Mouse (Mus musculus) heart, embryonic 11.5 days (tissue): Measurements from ENCODE around the gene Samd4b. TPM values are rescaled to one million over a fixed set of nuclear protein-coding genes. Genes with fewer than 3 reads are reported as not detected.
A peak's percentile ranks its signal among the peaks of the same experiment; 100 is the strongest.

Source experiments
- ATAC-seq: fragments of 200-750 bp; cut with Nextera tagmentation; replicated peaks from 2 replicates; pipeline ENCODE4 v1.8.0; 2017; ENCODE audit warnings: moderate library complexity; ENCODE audit not compliant: insufficient number of reproducible peaks, low FRiP score, low TSS enrichment
- H3K27ac ChIP-seq: fragments of 300-500 bp; sonication (generic); 2 replicates; pipeline ENCODE4 v1.5.1; 2014; ENCODE audit warnings: mild to moderate bottlenecking, low read depth, low read length
- H3K27me3 ChIP-seq: fragments of 300-500 bp; sonication (generic); 2 replicates; pipeline ENCODE4 v1.6.1; 2014; ENCODE audit warnings: mild to moderate bottlenecking, low read length, mixed read lengths; ENCODE audit not compliant: control insufficient read depth, insufficient read depth
- H3K36me3 ChIP-seq: fragments of 300-500 bp; sonication (generic); 2 replicates; pipeline ENCODE4 v1.6.1; 2014; ENCODE audit warnings: mild to moderate bottlenecking, low read length, moderate library complexity, mixed read lengths; ENCODE audit not compliant: control insufficient read depth, insufficient read depth
- H3K4me1 ChIP-seq: fragments of 300-500 bp; sonication (generic); 2 replicates; pipeline ENCODE4 v1.6.1; 2014; ENCODE audit warnings: low read length; ENCODE audit not compliant: control insufficient read depth, insufficient read depth
- H3K4me2 ChIP-seq: fragments of 300-500 bp; sonication (generic); 2 replicates; pipeline ENCODE4 v1.6.1; 2014; ENCODE audit warnings: mild to moderate bottlenecking, moderate library complexity
- H3K4me3 ChIP-seq: fragments of 300-500 bp; sonication (generic); 2 replicates; pipeline ENCODE4 v1.5.1; 2014; ENCODE audit warnings: low read depth, low read length
- H3K9ac ChIP-seq: fragments of 300-500 bp; sonication (generic); 2 replicates; pipeline ENCODE4 v1.6.1; 2014; ENCODE audit warnings: mild to moderate bottlenecking, low read depth, low read length, moderate library complexity
- H3K9me3 ChIP-seq: fragments of 300-500 bp; sonication (generic); replicated peaks from 2 replicates; pipeline ENCODE4 v1.6.1; 2016; ENCODE audit warnings: low read length; ENCODE audit not compliant: control insufficient read depth
- WGBS: fragments of 180-500 bp; shearing (Covaris S2); extraction: QIAGEN DNeasy Blood & Tissue Kit; methylation state at CpG from one replicate; pipeline ENCODE4 v1.1.7; 2014; ENCODE audit not compliant: insufficient replicate concordance; 5-methylcytosine and 5-hydroxymethylcytosine counted together
- polyA plus RNA-seq: library from polyadenylated mRNA; unstranded; fragments of >200 nt; fragmentation: Nextera tagmentation; extraction: Ambion mirVana; gene quantifications from 2 replicates; pipeline ENCODE4 v1.2.1, GENCODE M21; 2014

Samd4b gene
- polyA plus RNA-seq, 1 experiment from 2014 or later = 22.8 TPM

DNA sequence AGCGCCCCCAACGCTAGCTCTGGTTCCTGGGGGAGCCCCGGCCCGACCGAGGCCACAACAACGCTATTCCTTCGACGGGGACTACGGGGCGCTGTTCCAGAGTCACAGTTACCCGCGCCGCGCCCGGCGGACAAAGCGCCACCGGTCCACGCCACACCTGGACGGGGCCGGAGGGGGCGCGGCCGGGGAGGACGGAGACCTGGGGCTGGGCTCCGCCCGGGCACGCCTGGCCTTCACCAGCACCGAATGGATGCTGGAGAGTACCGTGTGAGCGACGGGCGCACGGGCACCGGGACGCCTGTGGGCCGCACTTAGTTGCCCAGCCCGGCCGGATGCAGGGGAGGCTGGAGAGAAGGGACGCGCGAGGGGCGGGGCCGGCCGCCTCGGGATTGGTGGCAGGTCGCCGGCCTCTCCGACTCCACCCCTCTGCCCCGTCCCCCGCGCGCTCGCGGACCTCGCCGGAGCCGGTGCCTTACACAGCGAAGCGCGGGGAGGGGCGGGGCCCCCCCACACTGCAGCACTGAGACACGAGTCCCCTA, 130.7 kb downstream of the Samd4b start:
- WGBS = 2% methylated on average over 60 of the region's 63 CpGs
- Histone ChIP-seq H3K4me1 (peaks cover 20% of the 10 kb centered on the region), H3K27ac (no peak overlapping the region), H3K4me2 (peak overlapping the region; percentile 93), H3K4me3 (peak overlapping the region; percentile 59), H3K36me3 (no peaks in the 10 kb centered on the region), H3K27me3 (peaks cover 27% of the 10 kb centered on the region), H3K9ac (peak overlapping the region; percentile 77), H3K9me3 (no peaks in the 10 kb centered on the region)
- peak; percentile 71 for ATAC-seq

DNA sequence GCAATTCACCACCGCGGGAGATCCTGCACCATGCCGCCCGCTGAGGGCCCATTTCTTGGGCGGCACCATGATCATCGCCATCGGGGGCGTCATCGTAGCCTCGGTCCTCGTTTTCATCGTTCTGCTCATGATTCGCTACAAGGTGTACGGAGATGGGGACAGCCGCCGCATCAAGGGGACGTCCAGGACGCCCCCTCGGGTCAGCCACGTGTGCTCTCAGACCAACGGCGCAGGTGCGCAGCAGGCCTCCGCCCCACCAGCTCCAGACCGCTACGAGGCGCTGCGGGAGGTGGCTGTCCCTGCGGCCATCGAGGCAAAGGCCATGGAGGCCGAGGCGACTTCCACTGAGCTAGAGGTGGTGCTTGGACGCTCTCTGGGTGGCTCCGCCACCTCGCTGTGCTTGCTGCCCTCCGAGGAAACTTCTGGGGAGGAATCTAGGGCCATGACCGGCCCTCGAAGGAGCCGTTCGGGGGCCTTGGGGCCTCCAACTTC, 131.2 kb downstream of the Samd4b start:
- peaks cover 20% of the 10 kb centered on the region for H3K4me1 ChIP-seq
- 11% methylated on average over 40 of the region's 40 CpGs for WGBS
- peak overlapping the region; percentile 59 for H3K4me3 ChIP-seq
- H3K27ac ChIP-seq = no peak overlapping the region
- H3K9me3 ChIP-seq = no peaks in the 10 kb centered on the region
- peaks cover 27% of the 10 kb centered on the region for H3K27me3 ChIP-seq
- no peaks in the 10 kb centered on the region for H3K36me3 ChIP-seq
- peak overlapping the region; percentile 77 for H3K9ac ChIP-seq
- H3K4me2 ChIP-seq = peak overlapping the region; percentile 93
- 0 out of 2 replicates have a peak, but pooled peaks have one; percentile 4 for ATAC-seq

DNA sequence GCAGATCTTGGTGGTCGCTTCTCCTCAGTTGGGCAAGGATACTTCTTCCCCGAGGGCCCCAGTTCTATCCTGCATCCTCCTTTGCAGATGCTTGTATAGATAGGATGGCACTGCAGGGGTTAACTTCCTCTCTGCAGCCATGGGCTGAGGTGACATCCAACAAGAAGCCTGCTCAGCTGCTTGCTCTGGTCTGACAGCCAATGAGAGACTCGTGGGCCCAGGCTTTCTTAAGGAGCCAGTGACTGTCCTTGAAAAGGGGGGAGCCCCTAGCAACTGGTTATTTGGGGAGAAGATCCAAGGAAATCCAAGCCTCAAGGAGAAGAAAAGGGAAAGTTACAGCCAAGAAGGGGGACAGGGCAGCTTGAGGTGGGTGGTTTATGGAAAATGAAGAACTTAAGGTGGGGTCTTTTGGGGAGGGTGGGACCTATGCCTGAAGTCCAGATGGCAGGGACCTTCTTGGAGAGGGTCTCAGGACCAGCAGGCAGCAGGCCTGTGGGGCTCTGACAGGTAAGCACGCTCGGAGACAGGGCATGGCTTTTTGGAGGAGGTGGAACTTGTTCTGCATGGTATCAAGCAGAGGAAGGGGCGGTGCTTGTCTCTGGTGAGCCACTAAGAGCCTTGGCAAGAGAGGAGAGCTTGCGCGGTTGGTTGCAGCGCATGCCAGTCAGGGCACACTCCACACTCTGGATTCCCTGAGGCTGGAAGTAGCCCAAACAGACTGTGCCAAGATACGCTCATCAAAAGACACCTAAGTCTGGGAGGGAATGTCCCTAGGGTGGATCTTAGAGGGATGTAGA, 133.3 kb downstream of the Samd4b start:
- H3K36me3 ChIP-seq = no peaks in the 10 kb centered on the region; the same call in 1 of the 2 replicates
- ATAC-seq = no peak
- peaks cover 27% of the 10 kb centered on the region for H3K27me3 ChIP-seq
- no peak overlapping the region for H3K27ac ChIP-seq
- no peaks in the 10 kb centered on the region for H3K9me3 ChIP-seq
- no peak overlapping the region for H3K9ac ChIP-seq
- peaks cover 11% of the 10 kb centered on the region; the same call in 1 of the 2 replicates for H3K4me1 ChIP-seq
- peak overlapping the region; percentile 4; the same call in 1 of the 2 replicates for H3K4me2 ChIP-seq
- 57% methylated on average over 10 of the region's 10 CpGs for WGBS
- no peak overlapping the region for H3K4me3 ChIP-seq

DNA sequence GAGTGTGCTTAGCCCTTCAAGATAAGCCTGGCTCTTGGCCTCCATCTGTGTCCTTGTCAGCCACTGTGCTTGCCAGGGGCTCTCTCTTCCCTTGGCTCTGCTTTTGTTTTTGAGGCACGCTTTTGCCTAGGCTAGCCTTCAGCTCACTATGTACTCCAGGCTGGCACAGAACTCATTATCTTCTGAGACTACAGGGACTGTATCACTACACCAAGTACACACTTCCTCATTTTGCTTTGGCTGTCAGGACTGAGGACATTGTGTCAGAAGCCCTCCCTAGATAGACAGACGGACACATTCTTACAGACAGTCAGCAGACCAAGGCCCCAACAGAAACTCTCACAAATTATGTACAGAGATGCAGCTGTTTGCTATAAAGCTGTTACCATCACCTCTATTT, 135.2 kb downstream of the Samd4b start:
- 85% methylated on average over 2 of the region's 2 CpGs for WGBS
- Histone ChIP-seq H3K27ac (no peak overlapping the region), H3K4me1 (peaks cover 11% of the 10 kb centered on the region; the same call in 1 of the 2 replicates), H3K9me3 (no peaks in the 10 kb centered on the region), H3K4me3 (no peak overlapping the region), H3K36me3 (no peaks in the 10 kb centered on the region; the same call in 1 of the 2 replicates), H3K9ac (no peak overlapping the region), H3K27me3 (peaks cover 17% of the 10 kb centered on the region), H3K4me2 (no peak overlapping the region)
- no peak for ATAC-seq

DNA sequence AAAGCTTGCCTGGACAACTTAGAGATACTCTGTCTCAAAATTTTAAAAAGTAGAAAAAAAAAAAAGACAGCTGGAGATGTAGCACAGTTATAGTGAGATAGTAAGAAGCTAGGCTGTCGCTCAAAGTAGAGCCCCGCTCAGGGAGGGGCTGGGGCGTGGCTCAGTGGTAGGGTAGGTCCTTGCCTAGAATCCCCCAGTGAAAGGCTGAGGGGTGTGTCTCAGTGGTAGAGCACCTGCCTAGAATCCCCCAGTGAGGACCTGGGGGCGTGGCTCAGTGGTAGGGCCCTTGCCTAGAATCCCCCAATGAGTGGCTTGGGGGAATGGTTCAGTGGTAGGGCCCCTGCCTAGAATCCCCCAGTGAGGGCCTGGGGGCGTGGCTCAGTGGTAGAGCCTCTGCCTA, 137.6 kb downstream of the Samd4b start:
- H3K4me2 ChIP-seq = no peak overlapping the region
- no peaks in the 10 kb centered on the region for H3K4me1 ChIP-seq
- no peak overlapping the region for H3K9ac ChIP-seq
- no peak overlapping the region for H3K27ac ChIP-seq
- H3K4me3 ChIP-seq = no peak overlapping the region
- no peaks in the 10 kb centered on the region for H3K27me3 ChIP-seq
- WGBS = 89% methylated on average over 5 of the region's 5 CpGs
- H3K36me3 ChIP-seq = no peaks in the 10 kb centered on the region; the same call in 1 of the 2 replicates
- no peak for ATAC-seq
- no peaks in the 10 kb centered on the region for H3K9me3 ChIP-seq

DNA sequence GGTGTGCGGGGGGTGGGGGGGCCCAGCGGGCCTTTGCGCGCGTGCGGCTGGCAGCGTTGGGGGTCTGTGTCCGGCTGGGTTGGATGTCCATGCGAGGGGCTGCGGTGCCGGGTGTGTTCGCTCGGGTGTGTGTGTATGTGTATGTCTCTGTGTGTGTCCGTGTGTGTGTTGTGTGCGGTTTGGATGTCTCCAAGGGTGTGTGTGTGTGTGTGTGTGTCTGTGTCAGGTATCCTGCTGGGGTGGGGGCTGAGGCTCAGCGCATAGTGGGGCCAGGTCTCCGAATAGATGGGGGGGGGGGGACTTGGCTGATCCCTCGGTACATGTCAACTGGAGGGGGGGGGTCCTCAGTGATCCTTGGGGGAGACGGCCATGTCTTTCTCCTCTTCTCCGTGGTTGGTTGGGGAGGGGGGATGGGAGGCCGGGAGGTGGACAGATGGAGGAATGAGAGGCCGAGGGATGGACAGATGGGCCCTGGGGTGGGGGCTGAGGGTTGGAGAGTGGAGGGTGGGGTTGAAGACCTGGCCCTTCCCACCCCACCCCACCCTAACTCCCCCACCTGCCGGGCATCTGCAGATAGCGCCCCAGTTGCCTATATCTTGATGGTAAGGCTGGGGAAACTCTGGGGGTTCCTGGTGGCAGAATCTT, 145.5 kb downstream of the Samd4b start:
- WGBS = 2% methylated on average over 24 of the region's 24 CpGs
- ATAC-seq = 0 out of 2 replicates have a peak, but pooled peaks have one; percentile 36

DNA sequence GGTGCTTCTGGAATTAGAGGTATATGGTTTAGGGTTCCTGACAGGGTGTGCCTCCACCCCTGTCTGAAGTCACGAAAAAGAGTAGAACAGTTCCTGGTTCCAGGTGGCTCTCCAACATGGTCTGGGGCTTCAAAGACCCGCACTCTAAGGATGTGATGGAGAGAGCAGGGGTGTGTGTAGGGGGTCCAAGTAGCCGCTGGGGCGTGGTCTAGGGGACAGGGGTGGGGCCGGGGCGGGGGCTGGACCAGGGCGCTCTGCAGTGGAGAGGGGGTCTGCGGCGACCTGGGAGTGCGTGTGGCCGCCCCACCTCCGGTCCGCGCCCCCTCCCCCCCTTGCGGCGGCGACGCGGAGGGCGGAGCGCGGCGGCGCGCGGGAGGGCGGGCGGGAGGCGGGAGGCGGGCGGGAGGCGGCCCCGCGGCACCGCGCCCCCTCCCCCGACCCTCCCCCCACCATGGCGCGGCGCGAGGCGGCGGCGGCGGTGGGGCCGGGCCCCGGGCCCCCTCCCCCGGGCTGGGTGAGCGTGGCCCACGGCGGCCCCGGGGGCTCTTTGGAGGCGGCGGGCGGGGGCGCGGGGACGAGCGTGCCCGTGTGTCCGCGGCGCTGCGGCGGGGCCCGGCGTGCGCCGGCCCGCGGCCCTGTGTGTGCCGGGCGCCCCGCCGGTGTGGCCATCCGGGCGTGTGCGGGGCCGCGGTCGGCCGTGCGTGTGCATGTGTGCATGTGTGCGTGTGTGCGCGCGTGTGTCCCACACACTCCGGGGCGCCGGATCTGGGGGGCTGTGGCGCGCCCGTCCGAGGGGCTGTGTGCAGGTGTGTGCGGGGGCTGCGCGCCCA, 146.2 kb downstream of the Samd4b start, which contains the start of gene Lrfn1:
Gene Lrfn1, plus strand, starts transcription at position 450 of the 830 bp plus-strand sequence.
- H3K4me1 ChIP-seq = 0 out of 2 replicates have a peak, but pooled peaks cover 5% of the 10 kb centered on the region
- no peak within 1 kb of the TSS for H3K27ac ChIP-seq
- WGBS = 0% methylated on average over 42 of the region's 97 CpGs
- peak within 1 kb of the TSS; percentile 99 for H3K4me2 ChIP-seq
- H3K9ac ChIP-seq = peak within 1 kb of the TSS; percentile 78
- H3K4me3 ChIP-seq = peak within 1 kb of the TSS; percentile 80
- ATAC-seq = peak; percentile 46; the same call in 1 of the 2 replicates
- H3K27me3 ChIP-seq = 0 out of 2 replicates have a peak, but pooled peaks cover 3% of the 10 kb centered on the region
- H3K36me3 ChIP-seq = no peaks in the 10 kb centered on the region
- no peaks in the 10 kb centered on the region for H3K9me3 ChIP-seq

More for the DNA sequence above, 145.5 kb downstream of the Samd4b start:
- Histone ChIP-seq H3K27me3 (0 out of 2 replicates have a peak, but pooled peaks cover 3% of the 10 kb centered on the region), H3K36me3 (no peaks in the 10 kb centered on the region), H3K27ac (no peak overlapping the region), H3K4me3 (peak overlapping the region; percentile 80), H3K4me2 (peak overlapping the region; percentile 99), H3K9ac (peak overlapping the region; percentile 78), H3K9me3 (no peaks in the 10 kb centered on the region), H3K4me1 (0 out of 2 replicates have a peak, but pooled peaks cover 3% of the 10 kb centered on the region)
